Mouse (Mus musculus): ENCODE measurements around the gene Baiap2l1. TPM values are rescaled to one million over a fixed set of nuclear protein-coding genes. Genes with fewer than 3 reads are reported as not detected.

Gene Baiap2l1
- 21.8 and 36.6 TPM in 2 replicates for polyA plus RNA-seq (2012; rRNA removed)

DNA sequence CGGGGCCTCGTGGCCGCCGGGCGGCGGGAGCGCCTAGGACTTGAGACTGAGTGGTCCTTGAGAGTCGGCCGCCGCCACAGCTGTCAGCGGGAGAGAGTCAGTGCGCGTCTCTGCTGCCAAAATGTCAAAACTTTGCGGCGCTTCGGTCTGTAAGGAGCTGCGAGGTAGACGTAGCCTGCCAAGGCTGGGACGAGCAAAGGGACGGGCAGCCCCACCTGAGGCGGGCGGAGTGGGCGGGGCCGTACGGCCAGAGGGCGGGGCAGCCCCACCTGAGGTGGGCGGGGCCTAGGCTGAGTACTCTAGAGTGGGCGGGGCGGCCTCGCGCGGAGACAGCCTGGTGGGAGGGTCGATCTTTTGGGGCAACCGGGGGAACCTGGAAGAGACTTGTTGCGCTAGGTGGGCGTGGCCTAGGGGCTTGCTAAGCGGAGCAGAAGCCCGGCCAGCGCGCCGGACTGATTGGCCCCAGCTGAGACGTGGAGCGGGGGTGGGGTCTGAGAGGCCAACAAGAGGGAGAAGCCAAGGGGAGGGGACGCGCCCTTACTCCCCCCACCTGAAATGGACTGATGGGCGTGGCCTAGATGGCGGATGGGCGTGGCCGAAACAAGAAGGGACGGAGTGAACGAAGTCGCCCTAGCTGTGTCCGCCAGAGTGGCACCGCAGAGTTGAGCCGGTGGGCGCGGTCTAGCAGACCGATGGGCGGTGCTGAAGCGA is at the start of gene Baiap2l1:
Baiap2l1 (minus strand) TSS at position 232 of the 711 bp plus-strand sequence.

GRCm38 (mm10) chr5:144243901-144244487 is 113.9 kb downstream of the Baiap2l1 start, which contains the start of gene Bri3:
Bri3 (plus strand) TSS chr5:144244437.

GRCm38 (mm10) chr5:144223503-144223862 is 134.4 kb downstream of the Baiap2l1 start, which contains the start of gene Tecpr1:
Tecpr1 (minus strand) TSS chr5:144223615.

Other genes with a start within 250 kb of the Baiap2l1 start
- gene Bhlha15, start 167.8 kb downstream of the Baiap2l1 start, polyA plus RNA-seq (2012; rRNA removed), result 11.5 and 17.3 TPM in 2 replicates
- gene Tecpr1, start 134.5 kb downstream of the Baiap2l1 start, polyA plus RNA-seq (2012; rRNA removed), result 27.7 and 31.2 TPM in 2 replicates
- 162 and 333 TPM in 2 replicates for gene Bri3, start 113.7 kb downstream of the Baiap2l1 start, polyA plus RNA-seq (2012; rRNA removed)
- gene Nptx2, start 187.8 kb upstream of the Baiap2l1 start, polyA plus RNA-seq (2012; rRNA removed), result 4.0 and 6.7 TPM in 2 replicates